Mouse (Mus musculus): ENCODE results near the gene Fem1a. TPM values are rescaled to one million over a fixed set of nuclear protein-coding genes. Genes with fewer than 3 reads are reported as not detected.

The Fem1a gene
- total RNA-seq, 2 experiments from 2014 or later = 36.4 to 37.1 TPM

- Histone ChIP-seq H3K27ac (no peak overlapping the region), H3K4me3 (peak overlapping the region; percentile 67)
- TF ChIP-seq CTCF (conservative IDR thresholded peaks at IDR 0.05) = no peak
- no peak for DNase-seq (ENCODE audit: low spot score in 2 of 2)
Measured at GRCm38 (mm10) chr17:56259301-56260037, 2.9 kb downstream of the Fem1a start.

GRCm38 (mm10) chr17:56261166-56261565 lies 4.6 kb downstream of the Fem1a start:
- no peak for TF ChIP-seq CTCF (conservative IDR thresholded peaks at IDR 0.05)
- no peak for DNase-seq (ENCODE audit: low spot score in 2 of 2)
- peak overlapping the region; percentile 48; the same call in 1 of the 2 replicates for H3K27ac ChIP-seq
- peak overlapping the region; percentile 5; the same call in 1 of the 2 replicates for H3K4me3 ChIP-seq

- no peak for DNase-seq (ENCODE audit: low spot score in 2 of 2)
Measured at GRCm38 (mm10) chr17:56262645-56263094, 6.1 kb downstream of the Fem1a start.

GRCm38 (mm10) chr17:56264020-56264419 lies 7.4 kb downstream of the Fem1a start:
- TF ChIP-seq CTCF (conservative IDR thresholded peaks at IDR 0.05) = peak; percentile 83

More at GRCm38 (mm10) chr17:56262645-56263094, 6.1 kb downstream of the Fem1a start:
- Histone ChIP-seq H3K4me3 (no peak overlapping the region), H3K27ac (no peak overlapping the region)
- TF ChIP-seq CTCF (conservative IDR thresholded peaks at IDR 0.05) = no peak

GRCm38 (mm10) chr17:56265011-56265410 lies 8.4 kb downstream of the Fem1a start:
- no peak for TF ChIP-seq CTCF (conservative IDR thresholded peaks at IDR 0.05)
- Histone ChIP-seq H3K27ac (peak overlapping the region; percentile 71), H3K4me3 (no peak overlapping the region)
- no peak for DNase-seq (ENCODE audit: low spot score in 2 of 2)

More at GRCm38 (mm10) chr17:56264020-56264419, 7.4 kb downstream of the Fem1a start:
- H3K4me3 ChIP-seq = no peak overlapping the region
- peak; percentile 81 to 82 for DNase-seq (ENCODE audit: low spot score in 2 of 2)
- H3K27ac ChIP-seq = 0 out of 2 replicates have a peak overlapping the region, but pooled peaks have one; percentile 51

- peak overlapping the region; percentile 68 for H3K27ac ChIP-seq
- TF ChIP-seq CTCF (conservative IDR thresholded peaks at IDR 0.05) = no peak
- DNase-seq (ENCODE audit: low spot score in 2 of 2) = no peak
- no peak overlapping the region for H3K4me3 ChIP-seq
Measured at GRCm38 (mm10) chr17:56265869-56266268, 9.3 kb downstream of the Fem1a start.

- Histone ChIP-seq H3K27ac (peak overlapping the region; percentile 68), H3K4me3 (no peak overlapping the region)
- DNase-seq (ENCODE audit: low spot score in 2 of 2) = peak; percentile 46 to 55
- TF ChIP-seq CTCF (conservative IDR thresholded peaks at IDR 0.05) = no peak
Measured at GRCm38 (mm10) chr17:56266271-56266670, 9.7 kb downstream of the Fem1a start.

GRCm38 (mm10) chr17:56269153-56269630 lies 12.6 kb downstream of the Fem1a start:
- TF ChIP-seq CTCF (conservative IDR thresholded peaks at IDR 0.05) = 0 out of 2 replicates have a peak, but pooled peaks have one; percentile 4

GRCm38 (mm10) chr17:56269741-56270140 lies 13.1 kb downstream of the Fem1a start:
- no peak for TF ChIP-seq CTCF (conservative IDR thresholded peaks at IDR 0.05)
- Histone ChIP-seq H3K4me3 (peak overlapping the region; percentile 59), H3K27ac (peak overlapping the region; percentile 93)
- no peak for DNase-seq (ENCODE audit: low spot score in 2 of 2)

More at GRCm38 (mm10) chr17:56269153-56269630, 12.6 kb downstream of the Fem1a start:
- H3K4me3 ChIP-seq = peak overlapping the region; percentile 59
- H3K27ac ChIP-seq = peak overlapping the region; percentile 93
- peak; percentile 70 to 86 for DNase-seq (ENCODE audit: low spot score in 2 of 2)

GRCm38 (mm10) chr17:56271609-56272253 lies 15.1 kb downstream of the Fem1a start:
- Histone ChIP-seq H3K4me3 (no peak overlapping the region), H3K27ac (no peak overlapping the region)
- TF ChIP-seq CTCF (conservative IDR thresholded peaks at IDR 0.05) = no peak
- DNase-seq (ENCODE audit: low spot score in 2 of 2) = no peak

- no peak for TF ChIP-seq CTCF (conservative IDR thresholded peaks at IDR 0.05)
- no peak overlapping the region for H3K27ac ChIP-seq
- no peak for DNase-seq (ENCODE audit: low spot score in 2 of 2)
- no peak overlapping the region for H3K4me3 ChIP-seq
Measured at GRCm38 (mm10) chr17:56272644-56273043, 16.0 kb downstream of the Fem1a start.

GRCm38 (mm10) chr17:56273482-56273881 lies 16.9 kb downstream of the Fem1a start:
- no peak for DNase-seq (ENCODE audit: low spot score in 2 of 2)
- no peak for TF ChIP-seq CTCF (conservative IDR thresholded peaks at IDR 0.05)
- Histone ChIP-seq H3K4me3 (no peak overlapping the region), H3K27ac (peak overlapping the region; percentile 37; the same call in 1 of the 2 replicates)

- H3K4me3 ChIP-seq = no peak overlapping the region
- TF ChIP-seq CTCF (conservative IDR thresholded peaks at IDR 0.05) = no peak
- H3K27ac ChIP-seq = peak overlapping the region; percentile 37; the same call in 1 of the 2 replicates
- no peak for DNase-seq (ENCODE audit: low spot score in 2 of 2)
Measured at GRCm38 (mm10) chr17:56273986-56274385, 17.4 kb downstream of the Fem1a start.
